Comparison of ENCODE assay signal across 8 mouse cellular contexts in genomic region chr6:122309446-122309960, GRCm38 (mm10). TPM values are rescaled to one million over a fixed set of nuclear protein-coding genes. Genes with fewer than 3 reads are reported as not detected.
DNase-seq lines count a peak whose midpoint lies in the region; ATAC-seq and TF ChIP-seq lines count a peak whose summit lies in the region.

No protein-coding gene starts in this region.

- intact Hi-C loops in heart, adult 2 months (cut with DNase I) = loop anchor here (1.0 to 10.0 kb wide), 2 partner anchors 30 to 1045 kb away; no protein-coding TSS in a partner anchor
- intact Hi-C loops in heart, postnatal 36 days (cut with DNase I) = no loop called here

- peaks cover 7% of the 10 kb centered on the region for H3K36me3 ChIP-seq in heart, adult 2 months (ENCODE audit: control insufficient read depth, insufficient read depth, low read length)
- no peaks in the 10 kb centered on the region for H3K36me3 ChIP-seq in hindbrain, embryonic 11.5 days (ENCODE audit: control insufficient read depth, insufficient read depth, low read length)

- TF ChIP-seq POLR2A in heart, adult 2 months (IDR thresholded peaks at IDR 0.05; ENCODE audit: insufficient read depth, low read depth, low read length) = no peak

- H3K4me1 ChIP-seq in heart, adult 2 months (ENCODE audit: control insufficient read depth, insufficient read depth, low read length) = no peaks in the 10 kb centered on the region; the same call in 1 of the 2 replicates
- peaks cover 2% of the 10 kb centered on the region; the same call in 1 of the 2 replicates for H3K4me1 ChIP-seq in hindbrain, embryonic 11.5 days (replicated peaks; ENCODE audit: control insufficient read depth, insufficient read depth, low read length)

- no peak for ATAC-seq in hindbrain, embryonic 11.5 days (ENCODE audit: low FRiP score)
- 0 out of 2 replicates have a peak, but pooled peaks have one; percentile 4 for ATAC-seq in megakaryocyte-erythroid progenitor cell, adult 5-6 weeks (replicated peaks; ENCODE audit: low FRiP score, low TSS enrichment, poor library complexity, severe bottlenecking)
- ATAC-seq in inflammation-experienced regulatory T-cells, adult 6 months = no peak

- H3K27ac ChIP-seq in heart, adult 2 months = peak overlapping the region; percentile 80
- no peak overlapping the region for H3K27ac ChIP-seq in hindbrain, embryonic 11.5 days (ENCODE audit: low read depth, low read length)

- peak overlapping the region; percentile 81 for H3K4me2 ChIP-seq in hindbrain, embryonic 11.5 days (replicated peaks; ENCODE audit: low read depth, low read length)

- DNase-seq in heart, adult 2 months = no peak
- DNase-seq in heart, postnatal 36 days = no peak
- DNase-seq in adipocyte (ENCODE audit: low spot score) = peak; percentile 49
- DNase-seq in hindbrain, embryonic 11.5 days (ENCODE audit: low spot score) = no peak
- no peak for DNase-seq in thymus, postnatal 4 days
- no peak for DNase-seq in left cerebral cortex, adult 9 months (ENCODE audit: low spot score in 2 of 2)

- peak overlapping the region; percentile 91 for H3K9ac ChIP-seq in heart, adult 2 months (ENCODE audit: low read depth, low read length)
- H3K9ac ChIP-seq in hindbrain, embryonic 11.5 days (ENCODE audit: low read depth, low read length) = peak overlapping the region; percentile 76

- peak overlapping the region; percentile 90 for H3K4me3 ChIP-seq in heart, adult 2 months
- peak overlapping the region; percentile 76 for H3K4me3 ChIP-seq in hindbrain, embryonic 11.5 days (ENCODE audit: low read depth, low read length)

- no peaks in the 10 kb centered on the region for H3K79me2 ChIP-seq in heart, adult 2 months (replicated peaks; ENCODE audit: control insufficient read depth, insufficient read depth, low read length)

- WGBS in heart, adult 2 months = 2% methylated on average over 11 of the region's 11 CpGs
- WGBS in hindbrain, embryonic 11.5 days = 18% methylated on average over 11 of the region's 11 CpGs

- H3K27me3 ChIP-seq in heart, adult 2 months (ENCODE audit: control insufficient read depth, insufficient read depth, low read length) = no peaks in the 10 kb centered on the region
- no peaks in the 10 kb centered on the region for H3K27me3 ChIP-seq in hindbrain, embryonic 11.5 days (ENCODE audit: control insufficient read depth, insufficient read depth, low read length)

- no peak for TF ChIP-seq CTCF in heart, adult 2 months (IDR thresholded peaks at IDR 0.05)

- no peak for TF ChIP-seq EP300 in heart, adult 2 months (IDR thresholded peaks at IDR 0.05; ENCODE audit: insufficient read depth, low read depth, low read length)

- no peaks in the 10 kb centered on the region for H3K9me3 ChIP-seq in hindbrain, embryonic 11.5 days (ENCODE audit: control insufficient read depth, low read length)

RNA-seq across cellular contexts. Expression of gene M6pr, which starts 1.0 kb away (rescaled TPM):
- 10 to 100 TPM; 39.8 to 43.2 TPM for total RNA-seq in heart, adult 2 months (2021)
- 27.6 and 49.3 TPM in 2 replicates for polyA plus RNA-seq in heart, adult 2 months (2012; rRNA removed)
- total RNA-seq in heart, postnatal 36 days (2021) = 10 to 100 TPM; 40.8 to 42.8 TPM
- polyA plus RNA-seq in hindbrain, embryonic 11.5 days (2014; fragmentation: Nextera tagmentation; extraction: Ambion mirVana) = 84.4 and 91.4 TPM in 2 replicates
- total RNA-seq in megakaryocyte-erythroid progenitor cell, adult 5-6 weeks (2014; fragmentation: Nextera tagmentation) = 160 and 166 TPM in 2 replicates
- 303 and 354 TPM in 2 replicates for total RNA-seq in megakaryocyte-erythroid progenitor cell, adult 5-6 weeks (2017)
- polyA plus RNA-seq in inflammation-experienced regulatory T-cells, adult 6 months (2017; shearing (Covaris generic)) = 100 to 1,000 TPM; 251 to 357 (median 252) TPM

RNA-seq across cellular contexts. Expression of gene Klrg1, which starts 26.8 kb away (rescaled TPM):
- total RNA-seq in heart, adult 2 months (2021) = not detected
- polyA plus RNA-seq in heart, adult 2 months (2012; rRNA removed) = 0.31 TPM in 1 of 2 replicates, not detected in the other
- not detected for total RNA-seq in heart, postnatal 36 days (2021)
- polyA plus RNA-seq in hindbrain, embryonic 11.5 days (2014; fragmentation: Nextera tagmentation; extraction: Ambion mirVana) = 0.20 and 0.28 TPM in 2 replicates
- total RNA-seq in megakaryocyte-erythroid progenitor cell, adult 5-6 weeks (2014; fragmentation: Nextera tagmentation) = not detected in 2 replicates
- not detected in 2 replicates for total RNA-seq in megakaryocyte-erythroid progenitor cell, adult 5-6 weeks (2017)
- 10 to 100 TPM; 31.8 to 88.8 (median 33.5) TPM for polyA plus RNA-seq in inflammation-experienced regulatory T-cells, adult 6 months (2017; shearing (Covaris generic))

RNA-seq across cellular contexts. Expression of gene Phc1, which starts 30.9 kb away (rescaled TPM):
- total RNA-seq in heart, adult 2 months (2021) = 10 to 100 TPM; 17.3 to 22.2 TPM
- 11.9 and 13.4 TPM in 2 replicates for polyA plus RNA-seq in heart, adult 2 months (2012; rRNA removed)
- 10 to 100 TPM; 17.5 to 21.8 TPM for total RNA-seq in heart, postnatal 36 days (2021)
- polyA plus RNA-seq in hindbrain, embryonic 11.5 days (2014; fragmentation: Nextera tagmentation; extraction: Ambion mirVana) = 33.6 and 36.7 TPM in 2 replicates
- total RNA-seq in megakaryocyte-erythroid progenitor cell, adult 5-6 weeks (2014; fragmentation: Nextera tagmentation) = 22.4 and 38.2 TPM in 2 replicates
- 11.7 and 15.7 TPM in 2 replicates for total RNA-seq in megakaryocyte-erythroid progenitor cell, adult 5-6 weeks (2017)
- 1 to 10 TPM; 6.3 to 7.6 (median 6.7) TPM for polyA plus RNA-seq in inflammation-experienced regulatory T-cells, adult 6 months (2017; shearing (Covaris generic))
